Mouse (Mus musculus) olfactory bulb, adult 2 months (tissue): ENCODE measurements at regions not wholly inside any gene's neighbourhood (a gene's known extent, or its start where the extent isn't known, plus 50 kb on each side); places are given as distances from the start of the nearest gene placed in this dataset.

Experiments
- H3K27ac ChIP-seq: fragments of 200-500 bp; 2 replicates; pipeline ENCODE4 v1.5.1; 2012; ENCODE audit warnings: low read depth, low read length; ENCODE audit not compliant: insufficient read depth
- H3K4me1 ChIP-seq: fragments of 200-500 bp; 2 replicates; pipeline ENCODE4 v1.6.1; 2012; ENCODE audit warnings: low read length; ENCODE audit not compliant: control insufficient read depth, insufficient read depth
- H3K4me3 ChIP-seq: fragments of 200-500 bp; 2 replicates; pipeline ENCODE4 v1.5.1; 2012; ENCODE audit warnings: mild to moderate bottlenecking, low read depth, low read length, moderate library complexity; ENCODE audit not compliant: insufficient read depth
- CTCF ChIP-seq: fragments of 200-500 bp; IDR thresholded peaks from 2 replicates; pipeline ENCODE4 v1.5.1; 2012; ENCODE audit warnings: low read depth, mild to moderate bottlenecking, low read length, moderate library complexity; ENCODE audit not compliant: insufficient read depth
- POLR2A ChIP-seq: fragments of 200-500 bp; IDR thresholded peaks from 2 replicates; pipeline ENCODE4 v1.6.1; 2012; ENCODE audit warnings: mild to moderate bottlenecking, low read depth, low read length, moderate library complexity; ENCODE audit not compliant: insufficient read depth
- WGBS: fragments of 180-500 bp; shearing (Covaris S2); methylation state at CpG from one replicate; pipeline ENCODE4 v1.1.7; 2018; 5-methylcytosine and 5-hydroxymethylcytosine counted together

GRCm38 (mm10) chr2:131644166-131644858 is 82.2 kb upstream of the Adra1d start:
- no peak overlapping the region for H3K27ac ChIP-seq
- 88% methylated on average over 2 of the region's 2 CpGs for WGBS
- no peak overlapping the region for H3K4me3 ChIP-seq
- TF ChIP-seq POLR2A = no peak
- no peak for TF ChIP-seq CTCF
- H3K4me1 ChIP-seq = peaks cover 10% of the 10 kb centered on the region

- Histone ChIP-seq H3K4me1 (peaks cover 11% of the 10 kb centered on the region), H3K4me3 (no peak overlapping the region), H3K27ac (peak overlapping the region; percentile 89)
- WGBS = 47% methylated on average over 3 of the region's 3 CpGs
- no peak for TF ChIP-seq CTCF
- no peak for TF ChIP-seq POLR2A
These were observed 80.4 kb upstream of the Adra1d start for GRCm38 (mm10) chr2:131642456-131642855.

- H3K4me3 ChIP-seq = no peak overlapping the region
- no peak for TF ChIP-seq CTCF
- no peak for TF ChIP-seq POLR2A
- H3K27ac ChIP-seq = peak overlapping the region; percentile 77
- H3K4me1 ChIP-seq = peaks cover 11% of the 10 kb centered on the region
- 14% methylated on average over 3 of the region's 3 CpGs for whole genome bisulfite sequencing
These were observed 77.0 kb upstream of the Adra1d start for GRCm38 (mm10) chr2:131638996-131639605.

GRCm38 (mm10) chr2:131635791-131636190 is 73.7 kb upstream of the Adra1d start:
- WGBS = 88% methylated on average over 2 of the region's 2 CpGs
- H3K27ac ChIP-seq = no peak overlapping the region
- no peak overlapping the region for H3K4me3 ChIP-seq
- TF ChIP-seq POLR2A (no peak), CTCF (no peak)
- peaks cover 7% of the 10 kb centered on the region; the same call in 1 of the 2 replicates for H3K4me1 ChIP-seq

GRCm38 (mm10) chr2:131617916-131618315 is 55.8 kb upstream of the Adra1d start:
- WGBS = 70% methylated on average over 4 of the region's 4 CpGs
- H3K27ac ChIP-seq = no peak overlapping the region
- no peak for TF ChIP-seq POLR2A
- TF ChIP-seq CTCF = no peak

GRCm38 (mm10) chr2:131612486-131612885 is 50.4 kb upstream of the Adra1d start:
- H3K4me3 ChIP-seq = no peak overlapping the region
- TF ChIP-seq CTCF = no peak
- no peak for TF ChIP-seq POLR2A
- no peaks in the 10 kb centered on the region for H3K4me1 ChIP-seq
- no peak overlapping the region for H3K27ac ChIP-seq
- 59% methylated on average over 5 of the region's 5 CpGs for whole genome bisulfite sequencing

More at GRCm38 (mm10) chr2:131617916-131618315, 55.8 kb upstream of the Adra1d start:
- H3K4me1 ChIP-seq = no peaks in the 10 kb centered on the region
- H3K4me3 ChIP-seq = no peak overlapping the region
